Mouse (Mus musculus) thymus, adult 2 months (tissue): Measurements from ENCODE around the gene Gas2l1.

ENCODE experiments used
- CTCF ChIP-seq: fragments of 200-500 bp; IDR thresholded peaks from 2 replicates; pipeline ENCODE4 v1.5.1; 2012; ENCODE audit warnings: mild to moderate bottlenecking, control low read depth, low read length, moderate library complexity, borderline replicate concordance; ENCODE audit not compliant: control insufficient read depth, poor library complexity, insufficient read depth; ENCODE audit errors: extremely low read depth
- POLR2A ChIP-seq: fragments of 200-500 bp; IDR thresholded peaks from 2 replicates; pipeline ENCODE4 v1.6.1; 2012; ENCODE audit warnings: mild to moderate bottlenecking, low read length, control low read depth, moderate library complexity; ENCODE audit not compliant: control insufficient read depth, poor library complexity, insufficient read depth; ENCODE audit errors: extremely low read depth

GRCm38 (mm10) chr11:5015720-5016119 lies 49.4 kb downstream of the Gas2l1 start:
- peak; percentile 61; the same call in 1 of the 2 replicates for TF ChIP-seq CTCF
- TF ChIP-seq POLR2A: no peak
